In genomic region chr17:27060698-27061097, GRCm38 (mm10) we compare ENCODE assay signal across 15 mouse cellular contexts.
"Had no signal": no experiment of that assay in that cellular context is flagged by ENCODE, and none has a peak within 500 bp of the region (broad histone marks: within the 10 kb centered on the region; RNA-seq: fewer than 3 reads in every experiment).

No protein-coding gene starts in this region.

- H3K27me3 ChIP-seq: limb, embryonic 15.5 days had no signal

- H3K4me3 ChIP-seq: limb, embryonic 15.5 days; liver, embryonic 12.5 days; megakaryocyte, embryonic 14.5 days; neural tube, embryonic 13.5 days had no signal

- H3K9ac ChIP-seq: limb, embryonic 15.5 days; liver, embryonic 12.5 days; lung, embryonic 14.5 days; neural tube, embryonic 13.5 days had no signal

- H3K36me3 ChIP-seq: limb, embryonic 15.5 days; liver, embryonic 12.5 days; neural tube, embryonic 13.5 days had no signal

- H3K27ac ChIP-seq: kidney, postnatal 0 days; limb, embryonic 15.5 days; liver, embryonic 12.5 days; macrophage; neural tube, embryonic 13.5 days had no signal

- H3K4me2 ChIP-seq: limb, embryonic 15.5 days; liver, embryonic 12.5 days; lung, embryonic 14.5 days; midbrain, embryonic 11.5 days; neural tube, embryonic 13.5 days had no signal

- DNase-seq: lung, embryonic 14.5 days; lung, postnatal 14 days; right cerebral cortex, adult 18-20 months; right cerebral cortex, postnatal 25 days; thymus, postnatal 14 days had no signal

- ATAC-seq: hindbrain, embryonic 16.5 days; inflammation-experienced regulatory T-cells, adult 6 months; liver, embryonic 12.5 days; midbrain, embryonic 16.5 days had no signal

- H3K9me3 ChIP-seq: limb, embryonic 15.5 days; liver, embryonic 12.5 days; neural tube, embryonic 13.5 days had no signal
